Mouse (Mus musculus) c-Kit-negative CD71-positive TER-119-positive erythroid progenitor cells, embryonic 14.5 days (primary cell): ENCODE measurements around the gene Cuedc1.

Source experiments
- DNase-seq: peaks from one replicate; pipeline ENCODE4 v3.0.0-alpha.2; 2013; ENCODE audit warnings: low read depth, low spot score

The Cuedc1 gene

GRCm38 (mm10) chr11:88083699-88084098 is 14.2 kb upstream of the Cuedc1 start:
- no peak for DNase-seq

GRCm38 (mm10) chr11:88086737-88087627 is 10.9 kb upstream of the Cuedc1 start:
- DNase-seq, result peak; percentile 49

DNA sequence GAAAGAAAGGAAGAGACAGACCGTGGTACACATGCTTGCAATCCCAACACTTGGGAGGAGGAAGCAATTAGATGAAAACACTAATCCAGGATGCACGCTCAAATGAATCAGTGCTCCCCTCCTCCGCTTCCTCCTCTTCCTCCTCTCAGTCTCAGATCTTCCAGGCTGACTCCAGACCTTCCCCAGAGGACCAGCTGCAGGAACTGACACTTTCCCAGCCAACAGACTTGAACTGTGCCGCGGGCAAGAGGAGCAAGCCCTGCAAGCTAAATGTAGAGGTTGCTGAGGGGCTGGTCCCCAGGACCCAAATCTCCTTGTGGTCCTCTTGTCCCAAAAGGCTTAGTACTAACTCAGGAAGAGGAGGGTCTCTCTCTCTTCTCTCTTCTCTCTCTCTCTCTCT is 8.7 kb upstream of the Cuedc1 start:
- no peak for DNase-seq

DNA sequence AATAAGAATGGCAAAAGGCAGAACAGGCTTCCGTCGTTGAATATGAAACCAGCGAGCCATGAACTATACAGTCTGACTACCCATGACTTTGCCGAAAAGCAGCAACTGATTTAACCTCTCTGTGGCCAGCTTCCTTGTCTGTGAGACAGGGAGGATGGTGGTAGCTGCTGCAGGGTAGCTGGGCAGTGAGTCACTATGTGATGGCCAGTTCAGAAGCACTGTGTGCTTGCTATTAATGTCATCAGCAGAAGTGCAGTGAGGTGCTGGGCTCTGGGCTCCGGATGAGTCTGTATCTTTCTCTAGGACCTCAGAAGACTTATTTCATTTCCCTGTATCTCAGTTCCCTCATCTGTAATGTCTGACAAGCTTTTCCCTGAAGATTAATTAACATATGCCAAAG is 7.6 kb upstream of the Cuedc1 start:
- no peak for DNase-seq

DNA sequence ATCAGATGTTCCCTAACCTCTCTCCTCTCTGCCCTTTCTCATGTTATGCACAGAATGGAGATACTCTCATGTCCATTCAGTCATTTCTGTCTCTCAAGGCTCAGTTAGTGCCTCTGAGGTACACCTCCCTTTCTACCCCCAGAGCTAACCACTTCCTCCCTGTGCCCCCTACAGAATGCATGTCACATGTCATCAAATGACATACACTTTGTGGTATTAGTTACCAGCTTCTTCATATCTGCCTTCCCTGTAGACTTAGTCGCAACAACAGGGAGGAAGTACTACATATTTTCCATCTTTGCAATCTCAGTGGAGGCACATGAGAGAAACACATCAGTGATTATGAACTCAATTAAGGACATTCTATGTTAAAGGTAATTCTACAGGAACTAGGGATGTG is 5.9 kb upstream of the Cuedc1 start:
- no peak for DNase-seq

GRCm38 (mm10) chr11:88097173-88097572 is 685 bp upstream of the Cuedc1 start:
- no peak for DNase-seq

- no peak for DNase-seq
Measured at GRCm38 (mm10) chr11:88098787-88099598, 1.1 kb downstream of the Cuedc1 start.

- DNase-seq, result no peak
Measured at GRCm38 (mm10) chr11:88099599-88100023, 1.8 kb downstream of the Cuedc1 start.

- no peak for DNase-seq
Measured at GRCm38 (mm10) chr11:88100170-88100569, 2.3 kb downstream of the Cuedc1 start.

DNA sequence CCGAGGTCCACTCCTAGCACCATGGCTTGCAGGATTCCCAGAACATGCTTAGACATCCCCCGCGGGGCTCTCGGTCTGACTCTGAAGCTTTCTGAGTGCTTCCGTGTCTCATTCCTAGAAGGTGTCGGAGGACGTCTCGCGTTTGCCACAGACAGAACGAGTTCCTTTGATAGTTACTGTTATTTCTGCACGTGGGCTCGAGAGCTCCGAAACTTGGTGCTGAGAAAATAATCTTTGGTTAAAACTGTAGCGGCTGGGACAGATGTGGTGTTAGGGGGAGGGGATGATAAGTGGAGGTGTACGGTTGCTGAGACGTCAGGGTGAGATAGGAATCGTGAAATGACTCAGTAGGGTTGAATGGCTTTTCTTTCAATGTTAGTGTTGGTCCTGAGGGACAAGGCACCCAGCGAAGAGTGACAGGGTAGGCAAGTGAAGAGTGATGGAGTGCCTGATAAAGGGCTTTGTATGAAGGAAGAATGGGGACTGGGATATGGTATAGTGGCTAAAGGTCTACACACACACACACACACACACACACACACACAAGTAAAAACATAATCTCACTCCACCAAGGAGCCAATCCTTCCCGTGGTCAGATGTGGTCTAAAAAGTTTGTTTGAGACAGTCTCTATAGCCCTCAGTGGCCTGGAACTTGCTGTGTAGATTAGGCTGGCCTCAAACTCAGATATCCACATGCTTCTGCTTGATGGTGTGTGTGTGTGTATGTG is 5.5 kb downstream of the Cuedc1 start:
- no peak for DNase-seq

- no peak for DNase-seq
Measured at GRCm38 (mm10) chr11:88105494-88106291, 7.8 kb downstream of the Cuedc1 start.

DNA sequence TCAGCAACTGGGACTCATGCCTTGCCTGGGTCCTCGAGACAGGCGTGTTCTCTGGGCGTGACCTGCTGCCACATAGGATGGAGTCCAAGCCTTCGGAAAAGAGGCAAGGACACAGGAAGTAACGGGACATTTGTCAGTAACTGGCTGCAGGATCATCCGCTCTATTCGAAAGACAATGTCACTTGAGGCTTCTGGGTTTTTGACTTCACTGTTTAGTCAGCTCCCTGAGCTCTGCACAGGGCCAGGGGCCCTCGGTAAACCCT is 8.4 kb downstream of the Cuedc1 start:
- DNase-seq, result no peak

- DNase-seq, result no peak
Measured at GRCm38 (mm10) chr11:88107365-88107764, 9.5 kb downstream of the Cuedc1 start.

DNA sequence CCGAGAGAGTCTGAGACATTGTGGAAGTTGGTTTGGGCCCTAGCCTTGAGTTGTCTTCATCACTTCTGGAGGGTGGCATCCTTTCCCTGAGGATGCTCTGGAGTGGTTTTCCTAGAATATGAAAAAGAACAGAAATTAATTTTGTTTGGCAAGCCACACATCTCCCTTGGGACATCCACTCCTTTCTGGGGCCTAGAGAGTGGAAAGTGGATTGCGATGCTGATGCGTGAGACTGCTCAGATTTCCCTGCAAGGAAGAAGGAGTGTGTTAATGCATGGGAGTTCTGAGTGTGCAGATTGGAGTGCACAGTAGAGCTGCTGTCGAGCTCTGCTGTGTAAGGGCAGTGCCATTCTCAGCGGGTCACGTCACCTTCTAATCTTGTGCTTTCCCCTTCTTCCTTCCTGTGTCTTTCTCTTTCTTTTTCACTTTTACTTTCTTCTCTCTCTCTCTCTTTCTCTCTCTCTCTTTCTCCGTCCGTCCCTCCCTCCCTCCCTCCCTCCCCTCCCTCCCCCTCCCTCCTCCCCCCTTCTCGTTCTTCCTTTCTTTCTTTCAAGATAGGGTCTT is 12.3 kb downstream of the Cuedc1 start:
- DNase-seq, result no peak

- DNase-seq, result no peak
Measured at GRCm38 (mm10) chr11:88112078-88112477, 14.2 kb downstream of the Cuedc1 start.

- DNase-seq, result no peak
Measured at GRCm38 (mm10) chr11:88112677-88113333, 14.9 kb downstream of the Cuedc1 start.

DNA sequence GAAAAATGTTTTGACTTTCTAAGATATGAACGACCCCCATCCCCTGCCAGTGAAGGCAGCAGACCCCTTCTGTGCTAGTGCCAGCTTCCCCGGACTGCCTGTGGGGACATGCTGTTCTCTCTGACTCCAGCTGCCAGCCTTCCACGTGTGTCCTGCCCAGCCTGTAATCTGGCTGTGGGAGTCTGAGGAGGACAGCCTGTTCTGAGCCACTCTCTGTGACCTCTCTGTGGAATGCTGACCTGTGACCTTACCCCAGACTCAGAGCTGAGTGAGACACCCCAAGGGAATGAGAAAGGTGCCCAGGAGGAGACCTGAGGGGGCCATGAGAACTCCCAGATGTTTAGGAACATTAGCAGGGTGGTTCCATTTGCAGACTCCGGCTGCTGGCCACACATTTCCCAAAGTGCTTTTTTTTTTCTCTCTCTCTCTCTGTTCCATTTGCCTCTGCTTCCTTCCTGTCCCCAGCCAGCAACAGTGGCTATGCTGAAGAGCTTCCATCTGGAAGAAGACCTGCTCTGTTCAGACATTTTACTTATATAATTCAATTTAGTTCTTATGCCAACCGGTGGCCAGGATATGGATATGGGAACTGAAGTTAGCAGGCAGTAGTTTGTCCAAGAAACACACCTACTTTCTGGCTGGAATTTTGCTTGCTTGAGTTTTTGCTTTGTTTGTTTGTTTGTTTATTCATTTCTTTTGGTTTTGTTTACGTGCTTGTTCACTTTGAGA is 15.8 kb downstream of the Cuedc1 start:
- DNase-seq, result no peak

DNA sequence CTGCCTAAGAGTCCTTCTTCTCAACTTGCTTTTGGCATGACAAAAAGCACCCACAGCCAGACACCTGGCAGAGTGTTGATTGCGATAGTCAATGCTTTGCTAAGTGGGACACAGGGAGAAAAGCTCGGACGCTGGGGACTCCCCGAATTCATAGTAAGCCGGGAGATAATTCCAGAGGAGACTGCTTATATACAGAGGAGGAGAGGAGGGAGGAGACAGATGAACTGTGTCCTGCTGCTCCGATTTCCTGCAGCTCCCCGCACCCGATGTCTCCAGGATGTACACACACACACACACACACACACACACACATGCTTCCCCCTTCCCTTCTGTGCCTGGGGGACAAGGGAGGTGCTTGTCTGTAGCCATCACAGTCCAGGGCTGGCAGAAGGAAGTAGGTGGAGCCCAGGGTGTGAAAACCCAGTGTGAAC is 17.0 kb downstream of the Cuedc1 start:
- DNase-seq, result no peak

- DNase-seq, result no peak
Measured at GRCm38 (mm10) chr11:88116568-88116967, 18.7 kb downstream of the Cuedc1 start.
